Mouse (Mus musculus) kidney, postnatal 36 days (tissue): ENCODE data around the gene Ang2.

ENCODE experiments used
- DNase-seq, 2 experiments: peaks; one replicate each; pipeline ENCODE4 v3.0.0; 2021 to 2022; ENCODE audit warnings: mixed read lengths in 2 of 2

Ang2 gene

GRCm38 (mm10) chr14:51150206-51150831, 48.6 kb downstream of the Ang2 start:
- no peak for DNase-seq

GRCm38 (mm10) chr14:51149164-51149563, 49.8 kb downstream of the Ang2 start:
- DNase-seq, result no peak

- no peak for DNase-seq
These were observed 50.9 kb downstream of the Ang2 start for GRCm38 (mm10) chr14:51148006-51148405.

GRCm38 (mm10) chr14:51146685-51147084, 52.3 kb downstream of the Ang2 start, which contains the start of gene Rnase1:
TSS of gene Rnase1 (minus strand) at chr14:51146785.
- no peak for DNase-seq

GRCm38 (mm10) chr14:51145521-51145920, 53.4 kb downstream of the Ang2 start:
- no peak for DNase-seq
